Mouse (Mus musculus): ENCODE data around the gene Mecom.

Gene Mecom

DNA sequence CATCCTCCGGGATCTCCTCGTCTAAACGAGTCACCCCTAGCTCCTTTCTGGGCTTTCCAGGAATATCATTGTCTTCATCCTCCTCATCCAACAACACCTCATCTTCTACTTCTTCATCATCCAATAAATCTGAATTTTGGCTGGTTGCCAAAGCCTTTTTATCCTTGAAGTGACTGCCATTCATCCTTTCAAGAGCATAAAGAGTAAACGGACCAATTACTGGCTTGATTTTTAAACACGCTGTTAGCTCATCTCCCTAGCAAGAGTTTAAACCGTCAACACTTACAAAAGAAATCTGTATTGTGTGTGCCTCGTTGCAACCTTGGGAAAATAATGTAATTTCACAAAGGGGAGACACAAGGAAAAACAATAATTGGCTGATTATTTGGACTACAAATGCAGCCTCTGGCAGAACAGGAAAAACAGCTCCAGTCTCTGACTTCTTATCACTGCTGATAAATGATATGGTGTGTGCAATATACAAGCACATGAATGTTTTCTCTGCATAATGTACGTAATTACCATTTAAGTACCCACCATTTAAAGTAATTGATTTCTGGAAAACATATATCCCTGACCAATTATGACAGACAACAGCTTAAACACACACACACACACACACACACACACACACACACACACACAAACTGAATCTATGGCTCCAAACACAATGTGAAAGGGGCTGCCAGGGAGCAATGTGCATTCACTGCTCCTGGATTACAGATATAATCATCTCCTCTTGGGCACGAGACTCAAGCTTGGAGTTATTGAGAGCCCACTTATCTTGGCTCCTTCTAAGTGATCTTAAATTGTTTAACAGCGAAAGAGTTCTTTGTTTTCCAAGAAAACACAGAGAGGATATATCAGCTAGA lies 590.2 kb downstream of the Mecom start:
- DNase-seq (ENCODE audit: low spot score in 2 of 2): no peak

DNA sequence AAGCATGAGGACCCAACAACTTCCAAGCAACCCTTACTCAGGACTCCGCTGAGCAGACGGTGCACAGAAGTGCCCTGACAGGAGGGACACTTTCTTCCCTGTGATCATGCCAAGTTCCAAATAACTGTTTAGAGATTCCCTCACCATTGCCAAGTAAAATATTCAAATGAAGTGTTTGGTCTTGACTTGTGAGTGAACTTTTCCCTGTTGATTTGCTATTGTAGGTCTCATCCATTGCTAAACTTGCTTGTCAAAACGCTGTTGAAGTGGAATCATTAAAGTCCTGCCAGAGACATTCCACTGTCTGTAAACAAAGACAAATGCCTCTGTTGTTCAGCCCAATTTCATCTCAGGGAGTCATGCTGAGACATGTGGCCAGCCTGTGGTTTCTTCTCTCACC lies 594.5 kb downstream of the Mecom start:
- DNase-seq (ENCODE audit: low spot score in 2 of 2): no peak

DNA sequence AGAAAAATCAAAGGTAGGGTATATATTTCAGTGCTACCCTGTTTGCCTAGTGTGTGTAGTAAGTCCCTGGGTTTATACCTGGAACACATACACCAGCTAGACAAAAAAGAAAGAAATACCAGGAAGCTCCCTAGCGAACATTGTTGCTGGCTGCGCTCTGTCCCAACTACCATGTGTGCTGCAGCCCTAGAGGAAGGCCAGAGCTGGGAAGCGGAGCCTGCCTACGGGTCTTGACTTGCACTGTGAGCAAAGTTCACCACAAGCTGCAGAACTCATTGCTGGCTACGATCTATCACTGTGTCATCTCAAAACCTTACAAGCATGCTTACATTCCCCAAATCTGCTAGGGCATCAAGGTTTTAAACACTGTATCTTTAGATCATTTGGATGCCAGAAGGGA lies 597.0 kb downstream of the Mecom start:
- DNase-seq (ENCODE audit: low spot score in 2 of 2): no peak

GRCm38 (mm10) chr3:29903596-29904308 lies 644.1 kb downstream of the Mecom start:
- no peak for DNase-seq (ENCODE audit: low spot score in 2 of 2)
